Mouse (Mus musculus) heart, postnatal 0 days (tissue): Measurements from ENCODE around the gene Qpct.

Experiments used
- CTCF ChIP-seq: IDR thresholded peaks from 2 replicates; pipeline ENCODE4 v1.5.1; 2016; ENCODE audit warnings: antibody characterized with exemption, control low read depth, low read depth
- EP300 ChIP-seq: IDR thresholded peaks from 2 replicates; pipeline ENCODE4 v1.6.1; 2016; ENCODE audit warnings: antibody characterized with exemption, low read depth

DNA sequence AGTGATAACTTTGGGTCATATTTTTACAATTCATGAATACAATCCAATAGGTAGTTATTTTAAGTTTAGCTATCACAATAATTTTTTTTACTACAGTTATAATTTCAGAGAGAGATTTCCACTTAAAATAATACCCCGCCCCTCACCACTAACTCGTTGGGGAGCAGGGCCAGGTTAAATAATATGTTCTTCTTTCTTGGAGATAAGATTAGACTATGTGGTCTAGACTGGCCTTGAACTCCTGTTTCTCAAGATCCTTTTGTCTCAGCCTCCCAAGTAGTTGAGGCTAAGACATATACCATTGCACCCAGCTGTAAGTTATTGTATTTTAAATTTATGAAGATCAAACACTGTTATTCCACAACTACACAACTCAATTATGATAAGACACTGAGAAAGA is 38.1 kb upstream of the Qpct start:
- TF ChIP-seq CTCF (no peak), EP300 (no peak)
